8 mouse cellular contexts compared by ENCODE assay signal in genomic region chr8:46936039-46936438, GRCm38 (mm10). TPM values are rescaled to one million over a fixed set of nuclear protein-coding genes. Genes with fewer than 3 reads are reported as not detected.
DNase-seq lines count a peak whose midpoint lies in the region; ATAC-seq lines count a peak whose summit lies in the region.

No protein-coding gene starts in this region.

- no peak overlapping the region for H3K27ac ChIP-seq in heart, embryonic 13.5 days (replicated peaks)
- H3K27ac ChIP-seq in liver, embryonic 12.5 days, result no peak overlapping the region

- H3K36me3 ChIP-seq in heart, embryonic 13.5 days, result no peaks in the 10 kb centered on the region
- H3K36me3 ChIP-seq in liver, embryonic 12.5 days, result no peaks in the 10 kb centered on the region

- DNase-seq in layer of hippocampus, adult 18-20 months (ENCODE audit: low spot score in 2 of 2), result peak; percentile 33 to 66
- no peak for DNase-seq in layer of hippocampus, adult 9-11 months
- peak; percentile 28 for DNase-seq in brain, embryonic 18.5 days (ENCODE audit: low read depth, low spot score)
- DNase-seq in urinary bladder, postnatal 25 days (ENCODE audit: low spot score), result no peak
- DNase-seq in ovary, postnatal 14 days (ENCODE audit: low spot score), result no peak

- peak overlapping the region; percentile 53 for H3K9ac ChIP-seq in heart, embryonic 13.5 days
- no peak overlapping the region for H3K9ac ChIP-seq in liver, embryonic 12.5 days

- no peaks in the 10 kb centered on the region for H3K27me3 ChIP-seq in heart, embryonic 13.5 days (replicated peaks)
- no peaks in the 10 kb centered on the region for H3K27me3 ChIP-seq in liver, embryonic 12.5 days (replicated peaks)

- peaks cover 9% of the 10 kb centered on the region for H3K4me1 ChIP-seq in heart, embryonic 13.5 days
- no peaks in the 10 kb centered on the region for H3K4me1 ChIP-seq in liver, embryonic 12.5 days

- H3K4me2 ChIP-seq in heart, embryonic 13.5 days, result peak overlapping the region; percentile 61
- 0 out of 2 replicates have a peak overlapping the region, but pooled peaks have one; percentile 20 for H3K4me2 ChIP-seq in liver, embryonic 12.5 days

- no peak for ATAC-seq in heart, embryonic 13.5 days (ENCODE audit: extremely low read depth, insufficient number of reproducible peaks, low FRiP score, low TSS enrichment)
- no peak for ATAC-seq in liver, embryonic 12.5 days
- ATAC-seq in megakaryocyte-erythroid progenitor cell, adult 5-6 weeks (replicated peaks; ENCODE audit: low FRiP score, low TSS enrichment, poor library complexity, severe bottlenecking), result no peak

- 0 out of 2 replicates have a peak overlapping the region, but pooled peaks have one; percentile 8 for H3K4me3 ChIP-seq in heart, embryonic 13.5 days
- H3K4me3 ChIP-seq in liver, embryonic 12.5 days, result no peak overlapping the region

- no peaks in the 10 kb centered on the region for H3K9me3 ChIP-seq in heart, embryonic 13.5 days
- no peaks in the 10 kb centered on the region for H3K9me3 ChIP-seq in liver, embryonic 12.5 days (replicated peaks)

- WGBS in heart, embryonic 13.5 days, result 15% methylated on average over 8 of the region's 8 CpGs
- WGBS in liver, embryonic 12.5 days (ENCODE audit: insufficient replicate concordance), result 28% methylated on average over 8 of the region's 8 CpGs

RNA-seq across cellular contexts. Expression of gene Enpp6, which starts 50.6 kb away (rescaled TPM):
- 1 to 10 TPM; 5.0 to 6.4 TPM for total RNA-seq in layer of hippocampus, adult 18-20 months (2021)
- polyA plus RNA-seq in heart, embryonic 13.5 days (2015; fragmentation: Nextera tagmentation; extraction: Ambion mirVana), result 1.9 and 2.9 TPM in 2 replicates
- polyA plus RNA-seq in liver, embryonic 12.5 days (2016; fragmentation: Nextera tagmentation; extraction: Ambion mirVana), result 0.25 and 0.29 TPM in 2 replicates
- total RNA-seq in megakaryocyte-erythroid progenitor cell, adult 5-6 weeks (2014; fragmentation: Nextera tagmentation), result 0.77 and 1.7 TPM in 2 replicates
- total RNA-seq in megakaryocyte-erythroid progenitor cell, adult 5-6 weeks (2017), result not detected in 2 replicates

Comparison
In these comparisons a context has a peak if more than half of its experiments do, and no peak if none do; other contexts are left out.
1. DNase-seq: peak in layer of hippocampus, adult 18-20 months (2 of 2) and brain, embryonic 18.5 days (single experiment); none in layer of hippocampus, adult 9-11 months (single experiment), urinary bladder, postnatal 25 days (single experiment) and ovary, postnatal 14 days (single experiment).